Mouse (Mus musculus): ENCODE results near the gene Pet100.
"Not testable (repeated sequence)": the region's sequence is repeated elsewhere in the genome, so short reads cannot be mapped to it uniquely, and the experiment has no call there.

Gene Pet100

GRCm38 (mm10) chr8:3621199-3621970, at the start of gene Pet100, which contains the start of gene Xab2:
Gene Pet100 (plus strand): TSS chr8:3621548.
Gene Xab2 (minus strand): TSS chr8:3621316.
- in situ Hi-C loops (cut with MboI; ENCODE audit: low pct_unique_long_range_greater_than_20kb in 1 of 2, low sequenced_read_pairs in 2 of 2, unreplicated experiment in 1 of 2) = no loop called here

GRCm38 (mm10) chr8:3574546-3574945, 46.8 kb upstream of the Pet100 start:
- in situ Hi-C loops (cut with MboI; ENCODE audit: low pct_unique_long_range_greater_than_20kb in 1 of 2, low sequenced_read_pairs in 2 of 2, unreplicated experiment in 1 of 2) = loop anchor here in 1 of 2 experiments (5.0 kb wide), 1 partner anchor 98 kb away; the partner anchor contains the start of gene Fcor

DNA sequence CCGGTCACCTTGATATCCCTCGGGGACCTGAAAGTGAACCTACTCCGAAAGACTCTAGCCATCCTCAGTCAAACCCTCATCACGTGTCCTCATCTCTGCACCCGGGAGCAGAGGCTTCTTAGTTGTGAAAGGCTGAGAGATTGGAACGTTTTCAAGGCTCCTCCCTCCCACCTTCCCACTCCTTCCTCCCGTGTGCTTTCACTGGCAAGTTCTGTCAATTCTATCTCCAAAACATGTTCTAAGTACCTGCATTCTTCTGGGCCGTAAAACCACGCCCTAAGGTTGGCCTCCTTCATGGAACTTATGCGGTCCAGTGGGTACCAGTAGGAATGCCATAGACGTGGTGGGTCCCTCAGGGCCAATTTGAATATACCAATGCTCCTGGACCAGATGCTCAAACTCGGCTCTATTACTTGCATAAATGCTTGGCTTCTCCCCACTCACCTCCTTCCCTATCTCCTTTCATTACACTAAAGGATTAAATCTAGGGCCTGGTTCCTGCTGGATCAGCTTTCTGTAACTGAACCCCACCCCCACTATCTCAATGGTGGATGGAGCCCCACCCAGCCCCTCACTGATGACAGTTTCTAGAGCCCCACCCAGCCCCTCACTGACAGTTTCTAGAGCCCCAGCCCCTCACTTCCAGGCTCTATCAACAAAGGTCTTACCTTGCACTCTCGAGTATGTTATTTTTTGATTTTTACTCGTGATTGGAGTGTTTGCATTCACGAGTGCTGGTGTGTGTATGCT, 45.0 kb upstream of the Pet100 start:
- in situ Hi-C loops (cut with MboI; ENCODE audit: low pct_unique_long_range_greater_than_20kb in 1 of 2, low sequenced_read_pairs in 2 of 2, unreplicated experiment in 1 of 2) = no loop called here

DNA sequence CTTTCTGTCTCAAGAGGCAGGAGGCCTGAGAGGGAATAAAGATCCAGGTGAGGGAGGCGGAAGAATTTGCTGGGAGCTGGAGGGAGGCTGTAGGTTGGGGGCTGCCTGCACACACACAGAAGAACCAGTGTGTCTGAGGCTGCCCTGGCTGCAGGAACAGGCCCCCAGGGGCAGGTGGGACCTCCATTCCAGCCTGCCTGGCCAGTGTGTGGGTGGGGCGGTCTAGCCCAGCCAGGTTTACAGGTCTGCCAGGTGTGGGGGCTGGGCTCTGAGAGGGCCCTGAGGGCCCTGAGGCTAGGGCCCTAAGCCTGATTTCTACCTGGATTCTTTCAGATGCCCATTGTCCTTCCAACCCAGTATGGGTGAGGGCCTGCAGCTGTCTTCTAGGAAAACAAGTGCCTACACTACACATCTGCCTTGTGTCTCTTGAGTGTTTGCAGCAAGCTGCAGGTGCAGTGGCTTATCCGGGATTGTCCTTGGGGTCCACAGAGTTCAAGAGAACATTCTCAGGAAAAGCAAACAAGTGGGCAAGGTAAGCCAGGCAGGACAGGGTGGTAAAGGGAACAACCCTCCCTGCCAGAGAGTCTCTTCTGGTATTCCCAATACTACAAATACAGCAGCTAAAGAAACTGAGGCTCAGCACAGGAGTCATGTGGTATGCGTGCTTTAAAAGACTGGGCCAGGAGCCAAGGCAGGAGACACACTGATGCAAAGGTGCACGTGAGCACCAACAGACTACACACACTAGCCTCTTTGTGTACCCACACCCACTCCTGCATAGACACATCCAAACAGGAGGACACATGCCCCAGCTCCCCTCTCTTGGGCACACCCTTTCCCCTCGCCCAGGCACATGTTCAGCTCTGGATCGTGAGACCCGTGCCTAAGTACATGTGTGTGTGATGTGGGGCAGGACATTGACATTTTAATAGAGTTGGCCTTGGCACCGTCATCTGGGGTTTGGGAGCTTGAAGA, 41.7 kb upstream of the Pet100 start:
- in situ Hi-C loops (cut with MboI; ENCODE audit: low pct_unique_long_range_greater_than_20kb in 1 of 2, low sequenced_read_pairs in 2 of 2, unreplicated experiment in 1 of 2) = no loop called here

- in situ Hi-C loops (cut with MboI; ENCODE audit: low pct_unique_long_range_greater_than_20kb in 1 of 2, low sequenced_read_pairs in 2 of 2, unreplicated experiment in 1 of 2) = not testable (repeated sequence)
Measured at GRCm38 (mm10) chr8:3581961-3582360, 39.4 kb upstream of the Pet100 start.

DNA sequence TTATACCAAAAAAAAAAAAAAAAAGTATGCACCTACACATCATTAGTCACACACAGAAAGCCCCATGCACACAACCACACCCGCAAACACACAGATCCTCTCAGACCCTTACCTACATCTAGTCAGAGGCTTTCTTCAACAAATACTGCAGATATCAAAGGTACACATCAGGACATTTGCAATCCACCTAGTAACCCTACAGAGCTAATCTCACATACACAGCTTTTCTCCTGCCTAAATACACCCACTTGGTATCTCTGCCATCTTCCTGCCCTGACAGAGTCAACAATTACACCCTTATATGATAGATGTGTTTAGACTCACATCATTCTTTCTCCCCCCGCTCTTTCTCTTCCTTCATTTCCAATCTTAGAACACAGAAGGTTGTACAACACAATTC, 34.9 kb upstream of the Pet100 start:
- in situ Hi-C loops (cut with MboI; ENCODE audit: low pct_unique_long_range_greater_than_20kb in 1 of 2, low sequenced_read_pairs in 2 of 2, unreplicated experiment in 1 of 2) = no loop called here

DNA sequence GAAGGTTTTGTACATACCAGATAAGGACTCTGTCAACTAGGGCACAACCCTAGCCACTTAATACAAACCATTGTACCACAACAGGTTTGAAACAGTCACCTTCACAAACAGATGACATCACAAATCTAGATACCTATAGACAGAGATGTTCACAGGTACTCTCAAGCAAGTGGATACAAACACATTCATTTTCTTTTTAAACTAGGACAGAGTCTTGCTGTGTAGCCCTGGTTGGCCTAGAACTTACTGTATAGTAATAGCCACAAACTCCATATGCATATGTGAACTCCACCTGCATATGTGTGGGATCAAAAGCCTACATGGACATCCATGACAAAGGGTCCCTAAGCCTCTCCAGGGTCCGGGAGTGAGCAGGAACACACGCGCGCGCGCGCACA, 34.4 kb upstream of the Pet100 start, which contains the start of gene Camsap3:
TSS of gene Camsap3 (plus strand) at position 301 of the 398 bp plus-strand sequence.
- in situ Hi-C loops (cut with MboI; ENCODE audit: low pct_unique_long_range_greater_than_20kb in 1 of 2, low sequenced_read_pairs in 2 of 2, unreplicated experiment in 1 of 2) = no loop called here

DNA sequence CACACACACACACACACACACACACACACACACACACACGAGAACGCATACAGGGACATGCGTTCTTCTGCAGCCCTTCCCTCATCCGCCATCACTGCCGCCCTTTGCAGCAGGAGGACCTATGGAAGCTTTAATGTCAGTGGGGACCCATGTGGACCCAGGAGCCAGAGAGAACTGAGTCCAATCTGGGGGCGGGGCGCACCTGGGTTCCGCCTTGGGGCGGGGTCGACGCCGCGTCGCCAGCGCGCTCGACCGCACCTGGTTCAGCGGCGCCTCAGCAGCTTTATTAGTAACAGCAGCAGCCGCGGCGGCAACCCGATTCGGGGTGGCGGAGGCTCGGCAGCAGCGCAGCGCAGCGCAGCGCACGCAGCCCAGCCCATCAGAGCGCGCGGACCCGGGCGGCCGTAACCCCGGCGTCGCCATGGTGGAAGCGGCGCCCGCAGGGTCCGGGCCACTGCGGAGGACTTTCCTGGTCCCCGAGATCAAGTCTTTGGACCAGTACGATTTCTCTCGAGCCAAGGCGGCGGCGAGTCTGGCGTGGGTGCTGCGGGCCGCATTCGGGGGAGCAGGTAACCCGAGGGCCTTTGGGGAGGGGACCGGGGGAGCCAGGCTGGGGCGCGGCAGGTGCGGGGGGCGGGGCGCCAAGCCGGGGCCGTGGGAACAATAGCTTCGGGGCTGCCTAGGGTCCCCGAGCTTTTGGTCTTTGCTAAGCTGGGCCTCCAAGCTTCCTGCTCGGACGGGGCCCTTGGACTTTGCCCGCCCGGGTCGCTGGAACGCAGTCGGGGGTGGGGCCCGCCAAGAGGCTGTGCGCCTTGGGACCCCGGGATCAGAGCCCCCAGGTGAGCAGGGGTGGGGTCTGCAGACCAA, 33.7 kb upstream of the Pet100 start:
- in situ Hi-C loops (cut with MboI; ENCODE audit: low pct_unique_long_range_greater_than_20kb in 1 of 2, low sequenced_read_pairs in 2 of 2, unreplicated experiment in 1 of 2) = no loop called here

DNA sequence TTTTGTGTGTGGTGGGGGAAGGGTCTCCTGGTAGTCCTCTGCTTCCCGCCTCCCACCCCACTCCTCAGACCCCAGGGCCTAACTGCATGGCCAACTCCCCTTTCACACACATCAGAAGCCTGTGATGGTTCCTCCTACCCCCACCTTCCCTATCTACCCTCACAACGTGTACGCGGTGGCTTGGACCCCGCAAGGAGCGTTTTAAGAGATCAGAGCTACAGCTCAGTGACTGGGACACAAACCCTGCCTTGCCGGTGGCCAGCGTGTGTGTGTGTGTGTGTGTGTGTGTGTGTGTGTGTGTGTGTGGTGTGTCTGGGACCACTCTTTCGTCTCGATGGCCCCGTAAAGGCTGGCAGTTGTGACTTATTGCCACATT, 33.1 kb upstream of the Pet100 start:
- in situ Hi-C loops (cut with MboI; ENCODE audit: low pct_unique_long_range_greater_than_20kb in 1 of 2, low sequenced_read_pairs in 2 of 2, unreplicated experiment in 1 of 2) = no loop called here

DNA sequence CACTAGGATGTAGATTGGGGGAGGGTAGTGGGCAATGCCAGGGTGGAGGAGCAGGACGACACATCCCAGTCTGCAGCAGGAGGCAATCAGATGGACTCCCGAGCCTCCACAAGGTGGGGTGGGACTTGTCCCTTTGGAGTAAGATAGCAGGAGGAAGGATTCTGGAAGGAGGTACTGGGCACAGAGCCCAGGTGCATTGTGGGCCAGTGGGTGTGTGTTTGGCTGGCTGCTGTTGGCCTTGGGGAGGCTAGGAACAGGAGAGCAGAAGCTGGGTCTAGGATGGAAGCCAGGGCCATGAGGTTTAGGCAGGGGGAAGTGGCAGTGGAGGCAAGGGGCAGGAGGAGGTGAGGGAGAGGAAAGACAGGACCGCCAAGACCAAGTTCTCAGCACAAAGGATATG, 27.9 kb upstream of the Pet100 start:
- in situ Hi-C loops (cut with MboI; ENCODE audit: low pct_unique_long_range_greater_than_20kb in 1 of 2, low sequenced_read_pairs in 2 of 2, unreplicated experiment in 1 of 2) = no loop called here

- in situ Hi-C loops (cut with MboI; ENCODE audit: low pct_unique_long_range_greater_than_20kb in 1 of 2, low sequenced_read_pairs in 2 of 2, unreplicated experiment in 1 of 2) = no loop called here
Measured at GRCm38 (mm10) chr8:3594466-3594865, 26.9 kb upstream of the Pet100 start.

GRCm38 (mm10) chr8:3598054-3598453, 23.3 kb upstream of the Pet100 start:
- in situ Hi-C loops (cut with MboI; ENCODE audit: low pct_unique_long_range_greater_than_20kb in 1 of 2, low sequenced_read_pairs in 2 of 2, unreplicated experiment in 1 of 2) = no loop called here

GRCm38 (mm10) chr8:3599219-3599618, 22.1 kb upstream of the Pet100 start:
- in situ Hi-C loops (cut with MboI; ENCODE audit: low pct_unique_long_range_greater_than_20kb in 1 of 2, low sequenced_read_pairs in 2 of 2, unreplicated experiment in 1 of 2) = no loop called here

DNA sequence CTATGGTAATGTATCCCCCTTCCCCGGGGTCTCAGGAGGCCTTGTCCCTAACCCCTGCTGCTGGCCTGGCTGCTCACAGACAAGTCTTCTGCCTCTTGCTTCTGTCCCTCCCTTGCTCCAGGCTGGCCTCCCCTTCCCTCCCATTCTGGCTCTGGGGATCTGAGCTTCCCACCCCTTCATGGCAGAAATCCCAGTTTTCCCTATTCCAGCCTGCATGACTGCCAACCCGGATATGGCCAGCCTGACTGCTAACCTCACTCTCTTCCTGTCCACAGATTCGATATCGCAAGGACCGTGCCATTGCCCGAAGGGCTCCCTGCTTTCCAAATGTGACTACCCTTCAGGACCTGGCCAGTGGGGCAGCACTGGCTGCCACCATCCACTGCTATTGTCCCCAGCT, 20.9 kb upstream of the Pet100 start:
- in situ Hi-C loops (cut with MboI; ENCODE audit: low pct_unique_long_range_greater_than_20kb in 1 of 2, low sequenced_read_pairs in 2 of 2, unreplicated experiment in 1 of 2) = no loop called here

- in situ Hi-C loops (cut with MboI; ENCODE audit: low pct_unique_long_range_greater_than_20kb in 1 of 2, low sequenced_read_pairs in 2 of 2, unreplicated experiment in 1 of 2) = no loop called here
Measured at GRCm38 (mm10) chr8:3603439-3603838, 17.9 kb upstream of the Pet100 start.

DNA sequence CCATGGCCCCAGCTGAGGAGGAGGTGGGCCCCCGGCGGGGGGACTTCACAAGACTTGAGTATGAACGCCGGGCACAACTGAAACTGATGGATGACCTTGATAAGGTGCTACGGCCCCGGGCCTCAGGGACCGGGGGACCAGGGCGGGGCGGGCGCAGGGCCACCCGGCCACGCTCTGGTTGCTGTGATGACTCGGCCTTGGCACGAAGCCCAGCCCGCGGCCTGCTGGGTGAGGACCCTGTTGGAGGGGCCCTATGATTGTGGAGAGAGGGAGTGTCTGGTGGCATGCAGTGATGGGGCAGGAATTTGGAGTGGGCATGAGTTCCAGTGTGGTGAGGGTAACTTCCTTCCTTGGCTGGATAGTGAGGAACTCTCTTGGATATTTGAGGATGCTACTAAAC, 14.8 kb upstream of the Pet100 start:
- in situ Hi-C loops (cut with MboI; ENCODE audit: low pct_unique_long_range_greater_than_20kb in 1 of 2, low sequenced_read_pairs in 2 of 2, unreplicated experiment in 1 of 2) = no loop called here

GRCm38 (mm10) chr8:3607822-3608221, 13.5 kb upstream of the Pet100 start:
- in situ Hi-C loops (cut with MboI; ENCODE audit: low pct_unique_long_range_greater_than_20kb in 1 of 2, low sequenced_read_pairs in 2 of 2, unreplicated experiment in 1 of 2) = no loop called here
